Mouse (Mus musculus) spleen, embryonic (tissue): ENCODE data around the gene Agpat2.

Source experiments
- CTCF ChIA-PET: fragments of 350-600 bp; sonication (Branson Sonifier 250); formaldehyde crosslinking; loops from one replicate; lab custom pipeline; 2022; lab: Charles Lee

Gene Agpat2

GRCm38 (mm10) chr2:26627921-26628739, 23.9 kb upstream of the Agpat2 start, which contains the start of gene Fam69b:
TSS of gene Fam69b (plus strand) at chr2:26628457.
- CTCF ChIA-PET: no interaction called here

DNA sequence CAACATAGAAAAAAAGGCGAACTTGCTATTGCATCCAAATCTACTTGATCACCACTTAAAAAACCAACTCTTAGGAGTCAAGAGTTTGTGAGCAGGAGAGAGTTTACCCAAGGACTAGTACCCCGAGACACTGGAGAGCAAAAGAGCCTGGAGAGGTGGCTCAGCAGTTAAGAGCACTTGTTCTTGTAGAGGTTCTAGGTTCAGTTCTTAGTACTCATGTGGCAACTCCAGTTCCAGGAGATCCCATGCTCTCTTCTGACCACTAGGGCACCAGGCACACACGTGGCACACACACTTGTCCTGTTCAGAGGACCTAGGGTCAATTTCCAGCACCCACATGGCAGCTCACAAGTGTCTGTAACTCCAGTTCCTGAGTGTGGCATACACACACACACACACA, 21.9 kb upstream of the Agpat2 start:
- CTCF ChIA-PET: interaction anchor here (0.6 kb wide), 1 partner anchor 98 kb away, joined by 4 read pairs; no protein-coding TSS in a partner anchor

GRCm38 (mm10) chr2:26625419-26625818, 21.2 kb upstream of the Agpat2 start:
- CTCF ChIA-PET: no interaction called here

DNA sequence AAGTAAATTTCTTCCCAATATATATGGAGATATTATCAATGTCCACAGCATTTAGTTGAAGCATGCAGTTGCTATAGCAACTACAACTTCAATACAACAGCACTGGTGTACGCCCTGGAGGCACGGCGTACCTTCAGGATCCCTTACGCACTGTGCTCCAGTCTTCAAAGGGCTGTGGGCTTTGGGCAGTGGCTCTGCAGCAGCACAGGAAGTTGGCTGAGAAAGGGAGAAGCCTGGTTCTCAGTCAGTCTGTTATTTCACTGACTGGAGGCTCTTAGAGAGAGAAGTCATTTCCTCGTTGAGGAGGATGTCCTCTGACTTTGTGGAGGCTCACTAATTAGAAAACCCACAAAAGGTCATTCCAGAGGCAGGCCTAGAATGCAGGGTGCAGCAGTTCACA, 18.8 kb upstream of the Agpat2 start:
- CTCF ChIA-PET: no interaction called here

GRCm38 (mm10) chr2:26621246-26621645, 17.0 kb upstream of the Agpat2 start:
- CTCF ChIA-PET: no interaction called here

DNA sequence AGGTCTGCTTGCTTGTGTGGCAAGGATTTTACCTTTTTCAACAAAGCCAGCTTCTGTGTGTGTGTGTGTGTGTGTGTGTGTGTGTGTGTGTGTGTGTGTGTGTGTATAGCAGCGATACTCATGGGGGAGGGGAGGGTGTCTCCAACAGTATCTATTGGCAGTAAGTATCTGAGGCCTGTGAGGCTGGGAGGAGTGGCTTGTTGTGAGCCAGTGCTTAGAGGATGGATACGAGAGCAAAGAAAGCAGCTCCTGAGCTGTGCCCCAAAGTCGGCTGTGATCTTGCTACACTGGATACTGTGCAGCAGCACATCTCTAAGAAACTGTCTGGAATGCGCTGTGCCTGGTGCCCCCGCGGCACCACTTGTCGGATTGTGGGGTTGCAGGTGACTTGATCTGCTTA, 13.7 kb upstream of the Agpat2 start:
- CTCF ChIA-PET: no interaction called here

DNA sequence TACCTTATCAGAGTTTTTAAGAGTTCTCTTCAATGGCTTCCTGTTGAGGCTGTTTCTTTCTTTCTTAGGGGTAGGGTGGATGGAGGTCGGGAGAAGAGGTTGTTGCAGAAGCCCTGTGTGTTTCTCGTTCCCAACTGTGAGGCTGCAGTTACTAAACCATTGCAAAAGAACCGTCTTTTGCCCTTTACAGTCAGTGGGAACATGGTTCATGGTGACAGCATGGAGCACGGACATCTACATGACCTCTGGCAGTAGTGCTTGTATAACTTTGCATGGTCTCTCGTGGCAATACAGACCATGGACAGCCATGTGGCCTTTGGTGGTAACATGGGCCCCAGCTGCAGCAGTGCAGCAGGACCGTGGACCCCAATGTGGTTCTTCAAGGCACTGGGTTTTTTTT, 13.1 kb upstream of the Agpat2 start:
- CTCF ChIA-PET: no interaction called here

- CTCF ChIA-PET: no interaction called here
Observed at GRCm38 (mm10) chr2:26615459-26616124, 11.4 kb upstream of the Agpat2 start.

DNA sequence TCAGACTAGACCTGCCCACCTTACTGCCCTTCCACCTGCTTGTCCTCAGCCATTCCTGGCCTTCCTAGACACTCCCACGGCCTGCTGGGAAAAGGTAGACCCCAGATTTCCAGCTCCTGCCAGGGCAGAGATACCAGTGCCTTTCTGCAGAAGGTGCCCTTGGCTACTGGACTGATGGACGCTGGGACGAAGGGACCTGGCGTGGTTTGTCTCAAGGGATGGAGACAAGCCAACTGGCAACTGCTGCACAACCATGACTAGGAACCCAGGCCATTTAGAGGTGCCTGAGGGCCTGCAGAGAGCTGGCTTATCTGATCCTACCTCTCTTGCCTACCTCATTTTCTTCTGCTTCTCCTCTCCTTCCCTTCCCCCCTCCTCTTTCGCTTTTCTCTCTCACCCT, 10.7 kb upstream of the Agpat2 start:
- CTCF ChIA-PET: no interaction called here

- CTCF ChIA-PET: no interaction called here
Observed at GRCm38 (mm10) chr2:26611896-26612295, 7.7 kb upstream of the Agpat2 start.

DNA sequence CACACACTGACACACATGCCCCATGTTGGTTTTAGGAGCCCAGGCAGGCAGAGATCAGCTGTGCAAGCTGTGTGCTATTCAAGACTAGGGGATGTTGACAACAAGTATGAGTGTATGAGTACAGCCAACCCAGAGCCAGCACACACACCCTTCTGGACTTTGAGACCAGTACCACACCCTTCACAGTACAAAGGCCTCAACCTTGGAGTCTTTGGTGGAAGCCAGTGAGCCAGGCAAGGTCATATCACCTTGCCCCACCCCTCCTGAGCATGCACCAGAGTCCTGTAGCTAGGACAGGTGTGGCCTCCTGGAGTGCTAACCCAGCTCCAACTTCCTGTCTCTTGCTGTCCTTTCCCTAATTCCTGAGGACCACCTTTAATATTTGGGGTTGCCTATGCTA, 6.8 kb upstream of the Agpat2 start:
- CTCF ChIA-PET: interaction anchor here (0.7 kb wide), 1 partner anchor 31 kb away, joined by 12 read pairs; no protein-coding TSS in a partner anchor

- CTCF ChIA-PET: interaction anchor here (0.5 kb wide), 1 partner anchor 16 kb away, joined by 3 read pairs; no protein-coding TSS in a partner anchor
Observed at GRCm38 (mm10) chr2:26610526-26610925, 6.3 kb upstream of the Agpat2 start.

DNA sequence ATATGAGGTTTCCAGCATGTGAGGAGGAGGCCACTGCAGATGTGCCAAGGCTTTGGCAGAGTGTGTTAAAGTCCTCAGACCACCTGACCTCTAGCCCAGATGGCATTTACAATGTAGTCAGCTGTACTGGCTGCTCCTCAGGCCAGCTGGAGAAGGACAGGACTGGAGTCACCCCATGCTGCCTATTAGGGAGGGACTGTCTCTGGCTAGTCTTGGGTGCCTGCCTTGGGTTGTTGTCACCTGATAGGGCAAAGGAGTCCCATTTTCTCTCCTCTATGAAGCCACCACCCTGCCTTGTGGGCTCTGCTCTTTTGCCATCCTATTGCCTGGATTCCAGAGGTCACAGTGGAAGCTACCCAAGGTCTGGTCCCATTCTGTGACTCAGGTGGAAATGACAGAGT, 5.0 kb upstream of the Agpat2 start:
- CTCF ChIA-PET: no interaction called here

DNA sequence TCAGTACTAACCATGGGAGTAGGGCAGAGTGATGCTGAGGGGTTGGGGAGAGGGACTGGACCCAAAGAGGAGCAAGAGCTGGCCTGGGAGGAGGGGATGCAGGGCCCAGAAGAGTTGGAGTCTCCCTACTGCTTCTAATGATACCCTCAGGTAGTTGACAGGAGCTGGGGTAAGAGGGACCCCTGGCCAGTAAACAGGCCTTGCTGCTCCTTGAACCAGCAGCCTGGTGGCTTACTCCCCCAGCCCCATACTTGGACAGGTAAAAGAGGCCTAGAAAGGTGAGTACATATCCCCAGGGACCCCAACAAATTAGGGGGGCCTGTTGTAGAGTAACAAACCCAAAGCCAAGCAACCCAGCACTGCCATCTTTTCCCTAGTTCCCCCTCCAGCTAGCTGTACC, 4.6 kb upstream of the Agpat2 start:
- CTCF ChIA-PET: no interaction called here

DNA sequence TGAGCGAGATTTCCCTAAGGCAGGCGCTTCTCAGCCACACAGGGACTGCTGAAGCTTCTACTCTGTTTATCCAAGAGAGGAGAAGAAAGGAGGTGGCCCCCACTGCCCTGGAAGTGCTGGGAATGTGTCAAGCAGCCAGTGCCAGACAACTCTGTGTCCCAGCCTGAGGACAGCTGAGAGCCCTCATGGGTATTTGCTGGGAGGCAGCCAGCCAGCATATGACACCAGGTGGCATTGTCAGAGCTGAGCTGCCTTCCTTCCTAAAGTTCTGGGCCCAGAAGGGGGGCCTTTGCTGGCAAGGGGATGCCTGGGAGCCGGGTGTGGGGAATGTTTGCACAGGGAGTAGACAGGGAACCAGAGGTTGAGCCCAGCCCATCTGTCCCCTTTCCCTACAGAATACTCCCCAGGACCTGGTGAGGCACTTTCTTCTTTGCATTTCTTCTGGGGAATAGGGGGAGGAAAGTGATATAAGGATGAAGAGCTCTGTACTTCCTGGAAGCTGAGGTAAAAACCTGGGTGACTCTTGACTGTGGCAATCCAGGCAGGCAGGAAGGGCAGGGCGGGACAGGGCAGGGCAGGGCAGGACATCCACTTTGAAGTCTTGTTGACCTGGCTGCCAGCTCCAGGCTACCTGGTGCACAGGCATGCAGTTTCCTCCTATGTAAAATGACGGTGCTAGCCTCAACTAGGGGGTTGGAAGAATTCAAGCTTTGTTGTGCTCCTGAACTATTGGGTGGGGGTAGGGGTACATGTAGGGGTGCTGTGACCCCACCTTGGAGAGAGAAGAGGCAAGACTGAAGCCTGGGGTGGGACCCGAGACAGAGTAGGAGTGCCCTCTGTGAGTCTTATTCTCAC, 3.1 kb upstream of the Agpat2 start:
- CTCF ChIA-PET: no interaction called here

DNA sequence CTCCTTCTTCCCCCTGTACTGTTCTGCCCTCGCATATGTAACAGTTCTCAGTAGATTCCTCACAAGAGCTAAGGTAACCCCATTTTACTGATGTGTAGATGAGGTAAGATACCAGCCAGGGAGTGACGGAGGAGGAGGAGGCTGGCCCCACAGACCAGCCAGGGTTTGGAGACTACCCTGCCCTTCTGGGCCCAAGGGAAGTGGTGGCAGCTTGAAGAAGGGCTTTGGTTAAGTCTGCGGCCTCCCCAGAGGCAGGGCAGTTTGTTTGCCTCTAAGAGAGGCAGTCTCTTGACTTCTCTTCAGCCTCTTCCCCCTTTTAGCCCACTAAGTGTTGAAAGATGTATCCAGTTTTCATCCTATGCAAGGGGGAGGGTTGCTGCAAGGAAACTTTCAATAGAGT, 2.4 kb upstream of the Agpat2 start:
- CTCF ChIA-PET: interaction anchor here (0.6 kb wide), 1 partner anchor 376 kb away, joined by 3 read pairs; no protein-coding TSS in a partner anchor

DNA sequence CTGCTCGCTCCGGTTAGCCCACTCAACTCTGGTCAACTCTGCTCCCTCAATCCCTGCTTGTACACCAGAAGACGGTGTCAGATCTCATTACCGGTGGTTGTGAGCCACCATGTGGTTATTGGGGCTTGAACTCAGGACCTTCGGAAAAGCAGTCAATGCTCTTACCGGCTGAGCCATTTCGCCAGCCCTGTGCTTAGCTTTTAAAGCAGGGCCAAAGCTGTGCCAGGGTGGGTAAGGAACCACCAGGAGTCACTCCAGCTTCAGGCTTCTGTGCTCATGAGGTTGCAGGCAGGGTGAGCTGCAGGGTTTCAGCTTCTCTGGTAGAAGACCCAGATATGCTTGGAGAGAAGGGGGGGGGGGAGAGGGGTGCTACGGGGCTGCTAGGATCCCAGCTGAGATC, 1.1 kb upstream of the Agpat2 start:
- CTCF ChIA-PET: no interaction called here

GRCm38 (mm10) chr2:26603159-26603558, 1.1 kb downstream of the Agpat2 start:
- CTCF ChIA-PET: interaction anchor here (0.5 to 0.7 kb wide), 2 partner anchors 29 to 871 kb away, joined by 3 to 4 read pairs; no protein-coding TSS in a partner anchor

- CTCF ChIA-PET: interaction anchor here (0.7 kb wide), 1 partner anchor 29 kb away, joined by 4 read pairs; no protein-coding TSS in a partner anchor
Observed at GRCm38 (mm10) chr2:26602631-26603030, 1.6 kb downstream of the Agpat2 start.

DNA sequence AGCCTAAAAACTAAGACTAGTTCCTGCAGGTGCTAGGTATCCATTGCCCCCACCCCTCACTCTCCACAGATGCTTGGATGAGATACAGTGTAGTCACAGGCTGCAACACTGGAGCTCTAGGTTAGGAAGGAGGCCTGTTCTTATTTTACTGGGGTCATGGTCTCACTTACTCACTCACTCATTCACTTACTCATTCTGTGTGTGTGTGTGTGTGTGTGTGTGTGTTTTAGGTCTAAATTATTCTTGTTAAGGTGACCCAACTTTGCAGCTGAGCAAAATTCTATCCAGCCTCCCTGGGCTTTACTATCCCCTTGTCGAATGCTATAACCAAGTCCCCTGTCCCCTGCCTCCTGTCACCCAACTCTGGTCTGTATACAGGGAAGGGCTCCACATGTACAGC, 2.6 kb downstream of the Agpat2 start:
- CTCF ChIA-PET: no interaction called here

DNA sequence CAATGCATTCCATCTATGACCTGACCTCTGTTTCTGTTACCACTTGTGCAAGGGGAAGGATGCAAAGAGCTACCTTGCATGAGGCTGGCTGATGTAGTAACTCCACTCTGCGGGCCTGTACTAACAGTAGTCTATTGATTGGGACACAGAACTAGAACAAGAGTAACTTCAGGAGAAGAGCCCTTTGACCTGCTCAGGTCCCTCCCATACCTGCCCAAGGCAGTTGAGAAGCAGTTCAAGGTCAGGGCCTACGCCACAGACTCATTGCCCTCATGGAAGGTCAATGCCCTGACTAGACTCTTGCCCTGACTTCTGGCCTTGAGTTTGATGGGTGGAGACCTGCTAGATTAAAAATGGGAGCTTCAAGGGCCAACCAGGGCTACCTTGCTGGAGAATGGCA, 3.6 kb downstream of the Agpat2 start:
- CTCF ChIA-PET: no interaction called here

GRCm38 (mm10) chr2:26599965-26600364, 4.3 kb downstream of the Agpat2 start:
- CTCF ChIA-PET: interaction anchor here (1.4 kb wide), 1 partner anchor 19 kb away, joined by 3 read pairs; no protein-coding TSS in a partner anchor
